Mouse (Mus musculus) liver, embryonic 13.5 days (tissue): ENCODE data around the gene Afmid. TPM values are rescaled to one million over a fixed set of nuclear protein-coding genes. Genes with fewer than 3 reads are reported as not detected.

Experiments
- ATAC-seq: fragments of 200-750 bp; cut with Nextera tagmentation; 2 replicates; pipeline ENCODE4 v1.8.0; 2017; ENCODE audit warnings: low read depth, mild to moderate bottlenecking, moderate number of reproducible peaks, moderate library complexity
- DNase-seq: peaks from one replicate; pipeline ENCODE4 v3.0.0; 2022
- H3K27ac ChIP-seq: fragments of 300-500 bp; sonication (generic); 2 replicates; pipeline ENCODE4 v1.5.1; 2015; ENCODE audit warnings: moderate library complexity, mild to moderate bottlenecking, inconsistent platforms
- H3K27me3 ChIP-seq: fragments of 300-500 bp; sonication (generic); 2 replicates; pipeline ENCODE4 v1.6.1; 2015; ENCODE audit warnings: mild to moderate bottlenecking, inconsistent platforms
- H3K36me3 ChIP-seq: fragments of 300-500 bp; sonication (generic); 2 replicates; pipeline ENCODE4 v1.6.1; 2015; ENCODE audit warnings: mild to moderate bottlenecking, inconsistent platforms
- H3K4me1 ChIP-seq: fragments of 300-500 bp; sonication (generic); replicated peaks from 2 replicates; pipeline ENCODE4 v1.6.1; 2015; ENCODE audit warnings: inconsistent platforms
- H3K4me2 ChIP-seq: fragments of 300-500 bp; sonication (generic); 2 replicates; pipeline ENCODE4 v1.6.1; 2015; ENCODE audit warnings: inconsistent platforms, mild to moderate bottlenecking, moderate library complexity
- H3K4me3 ChIP-seq: fragments of 300-500 bp; sonication (generic); replicated peaks from 2 replicates; pipeline ENCODE4 v1.5.1; 2015; ENCODE audit warnings: mild to moderate bottlenecking, inconsistent platforms
- H3K9ac ChIP-seq: fragments of 300-500 bp; sonication (generic); 2 replicates; pipeline ENCODE4 v1.6.1; 2015; ENCODE audit warnings: mild to moderate bottlenecking, inconsistent platforms
- H3K9me3 ChIP-seq: fragments of 300-500 bp; sonication (generic); replicated peaks from 2 replicates; pipeline ENCODE4 v1.6.1; 2016; ENCODE audit warnings: inconsistent platforms
- WGBS: fragments of 180-500 bp; shearing (Covaris S2); methylation state at CpG from one replicate; pipeline ENCODE4 v1.1.7; 2015; ENCODE audit not compliant: insufficient replicate concordance; 5-methylcytosine and 5-hydroxymethylcytosine counted together
- polyA plus RNA-seq: library from polyadenylated mRNA; unstranded; fragments of >200 nt; fragmentation: Nextera tagmentation; extraction: Ambion mirVana; gene quantifications from 2 replicates; pipeline ENCODE4 v1.2.1, GENCODE M21; 2015

Afmid gene
- 7.8 and 8.8 TPM in 2 replicates for polyA plus RNA-seq

DNA sequence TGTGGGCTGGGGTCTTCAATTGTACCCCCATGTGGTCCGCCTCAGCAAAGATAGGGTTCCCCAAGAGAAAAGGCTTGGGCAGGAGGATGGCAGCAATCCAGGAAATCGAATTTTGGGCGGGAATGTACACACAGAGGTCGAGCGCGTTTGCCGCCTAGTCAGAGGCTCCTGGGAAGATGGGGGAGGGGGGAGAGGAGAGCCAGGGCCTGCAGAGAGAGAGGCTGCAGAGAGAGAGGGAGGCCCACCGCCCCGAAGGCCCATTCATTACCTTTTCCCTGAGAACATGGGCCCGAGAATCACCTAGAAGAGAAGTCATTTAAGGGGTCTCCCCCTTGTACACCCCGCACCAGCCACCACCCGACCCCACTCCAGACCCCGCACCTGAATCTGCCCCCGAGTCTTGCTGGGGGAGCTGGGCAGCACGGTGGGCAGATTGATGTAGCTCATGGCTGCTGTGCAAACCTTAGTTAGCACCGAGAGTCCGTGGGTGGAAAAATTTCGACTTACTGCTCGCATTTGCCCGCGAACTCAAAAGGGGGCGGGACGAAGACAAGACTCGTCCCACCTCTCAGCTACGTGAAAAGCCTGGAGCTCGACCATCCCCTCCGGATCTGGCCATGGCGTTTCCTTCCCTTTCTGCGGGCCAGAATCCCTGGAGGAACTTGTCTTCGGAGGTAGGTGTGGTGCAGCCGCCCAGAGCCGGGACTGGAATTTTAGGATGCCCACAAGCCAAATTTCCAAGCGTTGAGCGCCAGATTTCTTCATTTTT, at the start of gene Afmid, which contains the start of gene Tk1:
TSS of gene Afmid (plus strand) at position 592 of the 769 bp plus-strand sequence.
TSS of gene Tk1 (minus strand) at position 760 of the 769 bp plus-strand sequence.
- H3K9me3 ChIP-seq: no peaks in the 10 kb centered on the region
- peak; percentile 62 for ATAC-seq
- H3K27ac ChIP-seq: peak within 1 kb of the TSS; percentile 95
- DNase-seq: peak; percentile 78
- peaks cover 39% of the 10 kb centered on the region for H3K36me3 ChIP-seq
- H3K4me3 ChIP-seq: peak within 1 kb of the TSS; percentile 86
- no peaks in the 10 kb centered on the region for H3K27me3 ChIP-seq
- WGBS: under 1% methylated on average over 34 of the region's 34 CpGs
- H3K9ac ChIP-seq: peak within 1 kb of the TSS; percentile 97
- H3K4me1 ChIP-seq: peaks cover 89% of the 10 kb centered on the region
- peak within 1 kb of the TSS; percentile 96 for H3K4me2 ChIP-seq

GRCm38 (mm10) chr11:117776085-117776792, 49.5 kb upstream of the Afmid start:
- ATAC-seq: no peak
- Histone ChIP-seq H3K9me3 (no peaks in the 10 kb centered on the region), H3K4me2 (no peak overlapping the region), H3K36me3 (peaks cover 76% of the 10 kb centered on the region), H3K9ac (no peak overlapping the region), H3K27me3 (no peaks in the 10 kb centered on the region), H3K4me1 (peaks cover 51% of the 10 kb centered on the region), H3K4me3 (no peak overlapping the region), H3K27ac (peak overlapping the region; percentile 34; the same call in 1 of the 2 replicates)
- no peak for DNase-seq
- WGBS: 94% methylated on average over 14 of the region's 14 CpGs

- Histone ChIP-seq H3K9ac (peak overlapping the region; percentile 97), H3K9me3 (no peaks in the 10 kb centered on the region), H3K27ac (peak overlapping the region; percentile 100; the same call in 1 of the 2 replicates), H3K36me3 (peaks cover 67% of the 10 kb centered on the region), H3K27me3 (no peaks in the 10 kb centered on the region), H3K4me1 (peaks cover 60% of the 10 kb centered on the region), H3K4me2 (peak overlapping the region; percentile 98), H3K4me3 (0 out of 2 replicates have a peak overlapping the region, but pooled peaks have one; percentile 96)
- WGBS: 84% methylated on average over 5 of the region's 5 CpGs
- no peak for ATAC-seq
- no peak for DNase-seq
Measured at GRCm38 (mm10) chr11:117777111-117777510, 48.6 kb upstream of the Afmid start.

DNA sequence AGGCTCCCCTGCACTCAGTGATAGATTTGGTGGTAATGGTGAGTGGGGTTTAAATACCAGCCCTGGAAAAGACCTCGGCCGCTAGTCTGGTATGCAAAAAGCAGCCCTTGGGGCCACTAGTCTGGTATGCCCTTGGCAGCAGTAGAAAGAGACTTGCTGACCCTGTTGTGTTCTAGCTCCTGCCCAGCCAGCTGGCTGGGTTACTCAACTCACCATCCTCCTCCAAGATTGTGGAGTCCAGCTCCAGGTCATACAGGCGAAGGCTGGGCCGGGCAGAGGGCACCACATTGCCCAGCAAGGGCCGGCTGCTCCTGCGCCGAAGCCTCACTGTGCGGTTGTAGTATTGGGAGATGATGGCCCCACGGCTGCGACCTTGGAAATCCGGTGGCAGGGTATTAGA, 47.7 kb upstream of the Afmid start:
- no peak for DNase-seq
- Histone ChIP-seq H3K36me3 (peaks cover 58% of the 10 kb centered on the region), H3K9me3 (no peaks in the 10 kb centered on the region), H3K27ac (peak overlapping the region; percentile 100), H3K4me3 (peak overlapping the region; percentile 96), H3K27me3 (no peaks in the 10 kb centered on the region), H3K4me2 (peak overlapping the region; percentile 98), H3K9ac (peak overlapping the region; percentile 97), H3K4me1 (peaks cover 65% of the 10 kb centered on the region)
- no peak for ATAC-seq
- 91% methylated on average over 11 of the region's 11 CpGs for WGBS

GRCm38 (mm10) chr11:117778851-117779433, 46.8 kb upstream of the Afmid start:
- peaks cover 52% of the 10 kb centered on the region for H3K36me3 ChIP-seq
- no peaks in the 10 kb centered on the region for H3K27me3 ChIP-seq
- peak overlapping the region; percentile 98 for H3K4me2 ChIP-seq
- DNase-seq (peak; percentile 52), ATAC-seq (no peak)
- H3K9ac ChIP-seq: peak overlapping the region; percentile 97
- H3K9me3 ChIP-seq: no peaks in the 10 kb centered on the region
- H3K4me3 ChIP-seq: peak overlapping the region; percentile 96
- H3K27ac ChIP-seq: peak overlapping the region; percentile 100
- peaks cover 66% of the 10 kb centered on the region for H3K4me1 ChIP-seq
- 25% methylated on average over 12 of the region's 12 CpGs for WGBS

GRCm38 (mm10) chr11:117779434-117780198, 46.1 kb upstream of the Afmid start:
- Histone ChIP-seq H3K27ac (peak overlapping the region; percentile 100), H3K4me1 (peaks cover 71% of the 10 kb centered on the region), H3K36me3 (peaks cover 52% of the 10 kb centered on the region), H3K4me3 (peak overlapping the region; percentile 96), H3K9me3 (no peaks in the 10 kb centered on the region), H3K9ac (peak overlapping the region; percentile 97), H3K4me2 (peak overlapping the region; percentile 98), H3K27me3 (no peaks in the 10 kb centered on the region)
- ATAC-seq (peak; percentile 33), DNase-seq (peak; percentile 58)
- 2% methylated on average over 38 of the region's 38 CpGs for WGBS

GRCm38 (mm10) chr11:117780199-117780515, 45.6 kb upstream of the Afmid start:
- H3K9ac ChIP-seq: peak overlapping the region; percentile 97
- no peaks in the 10 kb centered on the region for H3K9me3 ChIP-seq
- H3K27me3 ChIP-seq: no peaks in the 10 kb centered on the region
- peak overlapping the region; percentile 98 for H3K4me2 ChIP-seq
- H3K27ac ChIP-seq: peak overlapping the region; percentile 100
- peaks cover 76% of the 10 kb centered on the region for H3K4me1 ChIP-seq
- H3K36me3 ChIP-seq: peaks cover 52% of the 10 kb centered on the region
- under 1% methylated on average over 17 of the region's 17 CpGs for WGBS
- ATAC-seq (peak; percentile 8), DNase-seq (no peak)
- H3K4me3 ChIP-seq: peak overlapping the region; percentile 96

DNA sequence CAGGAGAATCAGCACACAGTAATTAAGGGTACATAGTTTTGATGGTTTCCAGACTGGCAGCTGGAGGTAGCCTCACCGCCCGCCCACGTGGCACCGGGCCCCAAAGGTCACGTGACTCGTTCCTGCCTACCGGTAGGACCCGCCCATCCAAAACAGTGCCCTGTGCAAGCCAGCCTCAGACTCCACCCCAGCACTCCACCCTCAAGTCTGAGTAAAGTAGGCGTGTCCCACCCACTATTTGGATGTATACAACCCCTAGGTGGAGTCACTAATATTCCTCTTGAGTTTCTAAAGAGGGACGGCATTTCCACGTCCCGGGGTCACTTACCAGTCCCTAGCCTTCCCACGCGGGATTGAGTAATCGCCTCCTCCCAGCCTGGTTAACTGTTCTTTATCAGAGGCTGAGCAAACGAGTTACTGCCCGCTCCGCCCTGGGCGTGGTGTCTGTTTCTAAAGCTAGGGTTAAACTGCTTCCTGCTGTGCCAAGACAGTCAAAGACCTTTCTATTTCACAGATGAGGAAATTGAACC, 45.1 kb upstream of the Afmid start:
- WGBS: under 1% methylated on average over 19 of the region's 19 CpGs
- DNase-seq (peak; percentile 94), ATAC-seq (peak; percentile 76)
- peak overlapping the region; percentile 97 for H3K9ac ChIP-seq
- no peaks in the 10 kb centered on the region for H3K9me3 ChIP-seq
- H3K27ac ChIP-seq: peak overlapping the region; percentile 100
- peak overlapping the region; percentile 98 for H3K4me2 ChIP-seq
- peak overlapping the region; percentile 96 for H3K4me3 ChIP-seq
- peaks cover 52% of the 10 kb centered on the region for H3K36me3 ChIP-seq
- H3K27me3 ChIP-seq: no peaks in the 10 kb centered on the region
- H3K4me1 ChIP-seq: peaks cover 79% of the 10 kb centered on the region

DNA sequence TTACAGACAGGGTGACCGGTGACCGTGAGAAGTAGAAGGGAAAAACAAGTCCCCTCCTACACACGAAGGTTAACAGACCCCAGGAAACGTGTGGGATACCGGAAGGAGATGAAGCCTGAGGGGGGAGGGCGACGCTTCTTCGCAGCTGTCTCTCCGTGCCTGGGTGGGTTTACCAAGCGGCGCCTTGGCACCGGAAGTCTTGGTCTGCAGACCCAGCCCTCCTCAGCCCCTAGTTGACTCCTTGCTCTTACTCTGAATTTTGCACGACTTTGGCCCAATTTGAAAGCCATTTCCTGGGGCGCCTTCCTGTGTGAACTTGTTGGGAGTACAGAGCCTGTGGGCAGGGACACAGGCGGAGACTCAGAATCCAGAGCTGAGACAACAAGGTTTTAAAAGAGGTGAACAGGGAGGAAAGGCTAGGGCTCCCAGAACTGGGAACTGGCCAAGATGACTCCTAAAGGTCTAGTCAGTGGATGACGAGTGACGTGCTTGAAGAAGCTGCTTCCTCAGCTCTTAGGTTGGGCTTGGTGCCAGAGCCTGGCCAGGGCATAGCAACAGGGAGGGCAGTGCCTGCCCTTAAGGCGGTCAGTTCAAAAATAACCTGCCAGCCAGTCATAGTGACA, 44.4 kb upstream of the Afmid start:
- H3K9ac ChIP-seq: peak overlapping the region; percentile 97
- DNase-seq: peak; percentile 34
- ATAC-seq: peak; percentile 7

DNA sequence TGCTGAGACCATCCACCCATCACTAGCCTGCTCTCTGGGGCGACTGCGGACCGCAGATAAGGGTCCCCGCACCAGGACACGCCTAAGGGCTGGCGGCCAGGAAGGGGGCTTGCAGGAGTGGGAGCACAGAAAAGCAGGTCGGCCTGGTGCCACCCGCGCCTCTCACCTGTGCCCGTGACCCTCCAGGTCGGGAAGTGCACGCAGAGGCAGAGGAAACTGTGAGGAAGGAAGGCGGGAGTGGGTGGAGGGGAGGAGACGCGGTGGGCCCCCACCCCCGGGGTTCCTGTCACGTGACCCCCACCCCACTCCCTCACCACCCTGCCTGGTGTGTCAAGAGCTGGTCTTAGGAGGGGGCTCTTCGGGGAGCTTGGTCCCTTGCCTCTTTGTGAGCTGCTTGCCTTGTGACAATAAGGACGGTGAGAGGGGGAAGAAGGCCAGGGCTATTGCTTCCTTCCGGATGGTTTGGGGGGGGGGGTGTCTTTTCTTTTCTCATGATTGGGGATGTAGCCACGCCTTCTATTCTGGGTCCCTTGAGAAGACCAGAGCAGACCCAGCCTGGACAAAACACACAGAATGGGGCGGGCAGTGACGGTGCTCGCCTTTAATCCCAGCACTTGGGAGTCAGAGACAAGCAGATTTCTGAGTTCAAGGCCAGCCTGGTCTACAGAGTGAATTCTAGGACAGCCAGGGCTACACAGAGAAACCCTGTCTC, 43.6 kb upstream of the Afmid start, which contains the start of the genes Tmc8 and Tmc6:
TSS of gene Tmc8 (plus strand) at position 84 of the 712 bp plus-strand sequence.
TSS of gene Tmc6 (minus strand) at position 206 of the 712 bp plus-strand sequence.
- H3K27me3 ChIP-seq: no peaks in the 10 kb centered on the region
- DNase-seq (peak; percentile 68), ATAC-seq (peak; percentile 67)
- no peaks in the 10 kb centered on the region for H3K9me3 ChIP-seq
- 8% methylated on average over 23 of the region's 24 CpGs for WGBS
- peak within 1 kb of the TSS; percentile 98 for H3K4me2 ChIP-seq
- H3K4me1 ChIP-seq: peaks cover 77% of the 10 kb centered on the region
- peak within 1 kb of the TSS; percentile 96 for H3K4me3 ChIP-seq
- peak within 1 kb of the TSS; percentile 97 for H3K9ac ChIP-seq
- H3K36me3 ChIP-seq: peaks cover 52% of the 10 kb centered on the region
- peak within 1 kb of the TSS; percentile 100 for H3K27ac ChIP-seq

More for the DNA sequence above, 44.4 kb upstream of the Afmid start:
- Histone ChIP-seq H3K27ac (peak overlapping the region; percentile 100), H3K36me3 (peaks cover 52% of the 10 kb centered on the region), H3K27me3 (no peaks in the 10 kb centered on the region), H3K4me3 (peak overlapping the region; percentile 96), H3K4me2 (peak overlapping the region; percentile 98), H3K4me1 (peaks cover 81% of the 10 kb centered on the region), H3K9me3 (no peaks in the 10 kb centered on the region)
- WGBS: 4% methylated on average over 18 of the region's 18 CpGs
